Mouse (Mus musculus) midbrain, embryonic 13.5 days (tissue): Measurements from ENCODE around the gene Dysf. TPM values are rescaled to one million over a fixed set of nuclear protein-coding genes. Genes with fewer than 3 reads are reported as not detected.
A peak's percentile ranks its signal among the peaks of the same experiment; 100 is the strongest.
"Not testable (repeated sequence)": the region's sequence is repeated elsewhere in the genome, so short reads cannot be mapped to it uniquely, and the experiment has no call there.

Source experiments
- ATAC-seq: fragments of 200-750 bp; cut with Nextera tagmentation; 2 replicates; pipeline ENCODE4 v1.8.0; 2017; ENCODE audit warnings: mild to moderate bottlenecking, moderate TSS enrichment, moderate library complexity
- H3K27ac ChIP-seq: fragments of 300-500 bp; sonication (generic); 2 replicates; pipeline ENCODE4 v1.5.1; 2015; ENCODE audit warnings: inconsistent platforms, mild to moderate bottlenecking, moderate library complexity
- H3K27me3 ChIP-seq: fragments of 300-500 bp; sonication (generic); 2 replicates; pipeline ENCODE4 v1.6.1; 2015; ENCODE audit warnings: mild to moderate bottlenecking, inconsistent platforms
- H3K36me3 ChIP-seq: fragments of 300-500 bp; sonication (generic); 2 replicates; pipeline ENCODE4 v1.6.1; 2015; ENCODE audit warnings: mild to moderate bottlenecking, inconsistent platforms
- H3K4me1 ChIP-seq: fragments of 300-500 bp; sonication (generic); replicated peaks from 2 replicates; pipeline ENCODE4 v1.6.1; 2015; ENCODE audit warnings: inconsistent platforms
- H3K4me2 ChIP-seq: fragments of 300-500 bp; sonication (generic); replicated peaks from 2 replicates; pipeline ENCODE4 v1.6.1; 2015; ENCODE audit warnings: moderate library complexity, mild to moderate bottlenecking, inconsistent platforms
- H3K4me3 ChIP-seq: fragments of 300-500 bp; sonication (generic); replicated peaks from 2 replicates; pipeline ENCODE4 v1.5.1; 2015; ENCODE audit warnings: mild to moderate bottlenecking, inconsistent platforms
- H3K9ac ChIP-seq: fragments of 300-500 bp; sonication (generic); replicated peaks from 2 replicates; pipeline ENCODE4 v1.6.1; 2015; ENCODE audit warnings: mild to moderate bottlenecking, inconsistent platforms
- H3K9me3 ChIP-seq: fragments of 300-500 bp; sonication (generic); 2 replicates; pipeline ENCODE4 v1.6.1; 2016; ENCODE audit warnings: mild to moderate bottlenecking, inconsistent platforms
- WGBS: fragments of 180-500 bp; shearing (Covaris S2); methylation state at CpG from one replicate; pipeline ENCODE4 v1.1.7; 2015; 5-methylcytosine and 5-hydroxymethylcytosine counted together
- polyA plus RNA-seq: library from polyadenylated mRNA; unstranded; fragments of >200 nt; fragmentation: Nextera tagmentation; extraction: Ambion mirVana; gene quantifications from 2 replicates; pipeline ENCODE4 v1.2.1, GENCODE M21; 2015

Dysf gene
- polyA plus RNA-seq, result 2.0 and 2.6 TPM in 2 replicates

- H3K4me2 ChIP-seq, result peak within 1 kb of the TSS; percentile 87
- peak within 1 kb of the TSS; percentile 48 for H3K4me3 ChIP-seq
- peaks cover 10% of the 10 kb centered on the region for H3K27me3 ChIP-seq
- H3K9ac ChIP-seq, result peak within 1 kb of the TSS; percentile 62
- H3K36me3 ChIP-seq, result no peaks in the 10 kb centered on the region
- peaks cover 29% of the 10 kb centered on the region for H3K4me1 ChIP-seq
- H3K27ac ChIP-seq, result no peak within 1 kb of the TSS
- no peaks in the 10 kb centered on the region for H3K9me3 ChIP-seq
- peak; percentile 53 for ATAC-seq
- under 1% methylated on average over 41 of the region's 41 CpGs for WGBS
These were observed at the start of gene Dysf for GRCm38 (mm10) chr6:84008363-84009171. Dysf (plus strand) TSS chr6:84008590.

- H3K9ac ChIP-seq, result no peak overlapping the region
- peaks cover 60% of the 10 kb centered on the region for H3K36me3 ChIP-seq
- no peak overlapping the region for H3K4me2 ChIP-seq
- WGBS, result 96% methylated on average over 5 of the region's 5 CpGs
- no peak overlapping the region for H3K27ac ChIP-seq
- no peaks in the 10 kb centered on the region for H3K9me3 ChIP-seq
- H3K4me1 ChIP-seq, result no peaks in the 10 kb centered on the region
- no peak for ATAC-seq
- H3K27me3 ChIP-seq, result no peaks in the 10 kb centered on the region
- no peak overlapping the region for H3K4me3 ChIP-seq
These were observed 20.7 kb upstream of the Dysf start for GRCm38 (mm10) chr6:83987642-83988041.

- Histone ChIP-seq H3K27me3 (no peaks in the 10 kb centered on the region), H3K9me3 (no peaks in the 10 kb centered on the region), H3K4me2 (no peak overlapping the region), H3K4me1 (no peaks in the 10 kb centered on the region), H3K4me3 (no peak overlapping the region), H3K36me3 (peaks cover 22% of the 10 kb centered on the region), H3K27ac (no peak overlapping the region), H3K9ac (no peak overlapping the region)
- 70% methylated on average over 1 of the region's 1 CpGs for WGBS
- ATAC-seq, result no peak
These were observed 5.7 kb upstream of the Dysf start for GRCm38 (mm10) chr6:84002716-84003115.

GRCm38 (mm10) chr6:84004295-84004694 lies 4.1 kb upstream of the Dysf start:
- peaks cover 10% of the 10 kb centered on the region for H3K27me3 ChIP-seq
- H3K36me3 ChIP-seq, result peaks cover 6% of the 10 kb centered on the region
- H3K4me2 ChIP-seq, result no peak overlapping the region
- H3K4me3 ChIP-seq, result no peak overlapping the region
- H3K27ac ChIP-seq, result no peak overlapping the region
- WGBS, result 87% methylated on average over 4 of the region's 4 CpGs
- H3K9ac ChIP-seq, result no peak overlapping the region
- H3K4me1 ChIP-seq, result peaks cover 13% of the 10 kb centered on the region
- no peak for ATAC-seq
- H3K9me3 ChIP-seq, result no peaks in the 10 kb centered on the region

GRCm38 (mm10) chr6:84009172-84009872 lies 932 bp downstream of the Dysf start:
- H3K4me1 ChIP-seq, result peaks cover 29% of the 10 kb centered on the region
- no peaks in the 10 kb centered on the region for H3K9me3 ChIP-seq
- peak overlapping the region; percentile 62; the same call in 1 of the 2 replicates for H3K9ac ChIP-seq
- H3K27ac ChIP-seq, result no peak overlapping the region
- WGBS, result 21% methylated on average over 8 of the region's 8 CpGs
- peak overlapping the region; percentile 48 for H3K4me3 ChIP-seq
- no peak; the same call in 1 of the 2 replicates for ATAC-seq
- no peaks in the 10 kb centered on the region for H3K36me3 ChIP-seq
- H3K27me3 ChIP-seq, result peaks cover 10% of the 10 kb centered on the region
- peak overlapping the region; percentile 87 for H3K4me2 ChIP-seq

GRCm38 (mm10) chr6:84009915-84010302 lies 1.5 kb downstream of the Dysf start:
- Histone ChIP-seq H3K27ac (no peak overlapping the region), H3K27me3 (peaks cover 10% of the 10 kb centered on the region), H3K4me3 (no peak overlapping the region), H3K9ac (no peak overlapping the region), H3K4me1 (peaks cover 29% of the 10 kb centered on the region), H3K4me2 (peak overlapping the region; percentile 17; the same call in 1 of the 2 replicates), H3K9me3 (no peaks in the 10 kb centered on the region), H3K36me3 (no peaks in the 10 kb centered on the region)
- peak; percentile 67 for ATAC-seq
- WGBS, result 18% methylated on average over 4 of the region's 4 CpGs

GRCm38 (mm10) chr6:84010303-84011225 lies 2.2 kb downstream of the Dysf start:
- H3K27ac ChIP-seq, result peak overlapping the region; percentile 11; the same call in 1 of the 2 replicates
- peak overlapping the region; percentile 17; the same call in 1 of the 2 replicates for H3K4me2 ChIP-seq
- no peaks in the 10 kb centered on the region for H3K9me3 ChIP-seq
- H3K4me1 ChIP-seq, result peaks cover 29% of the 10 kb centered on the region
- no peak overlapping the region for H3K4me3 ChIP-seq
- WGBS, result 46% methylated on average over 8 of the region's 8 CpGs
- peaks cover 10% of the 10 kb centered on the region for H3K27me3 ChIP-seq
- no peaks in the 10 kb centered on the region for H3K36me3 ChIP-seq
- ATAC-seq, result peak; percentile 57
- H3K9ac ChIP-seq, result no peak overlapping the region

GRCm38 (mm10) chr6:84014961-84015683 lies 6.7 kb downstream of the Dysf start:
- 63% methylated on average over 4 of the region's 4 CpGs for WGBS
- not testable (repeated sequence) for ATAC-seq

GRCm38 (mm10) chr6:84016851-84017250 lies 8.5 kb downstream of the Dysf start:
- no peak for ATAC-seq
- H3K36me3 ChIP-seq, result no peaks in the 10 kb centered on the region
- H3K4me3 ChIP-seq, result no peak overlapping the region
- 92% methylated on average over 7 of the region's 7 CpGs for WGBS
- H3K4me1 ChIP-seq, result peaks cover 9% of the 10 kb centered on the region
- H3K27me3 ChIP-seq, result peaks cover 24% of the 10 kb centered on the region
- no peak overlapping the region for H3K27ac ChIP-seq
- no peaks in the 10 kb centered on the region for H3K9me3 ChIP-seq
- no peak overlapping the region for H3K9ac ChIP-seq
- no peak overlapping the region for H3K4me2 ChIP-seq

More at GRCm38 (mm10) chr6:84014961-84015683, 6.7 kb downstream of the Dysf start:
- H3K4me2 ChIP-seq, H3K4me3 ChIP-seq, H3K27ac ChIP-seq, H3K36me3 ChIP-seq, H3K9me3 ChIP-seq, H3K9ac ChIP-seq: not testable (repeated sequence)
- H3K27me3 ChIP-seq, result peaks cover 22% of the 10 kb centered on the region
- peaks cover 16% of the 10 kb centered on the region for H3K4me1 ChIP-seq

GRCm38 (mm10) chr6:84017392-84017791 lies 9.0 kb downstream of the Dysf start:
- H3K4me2 ChIP-seq, result no peak overlapping the region
- peaks cover 9% of the 10 kb centered on the region for H3K4me1 ChIP-seq
- 66% methylated on average over 3 of the region's 3 CpGs for WGBS
- no peak overlapping the region for H3K9ac ChIP-seq
- H3K27me3 ChIP-seq, result peaks cover 24% of the 10 kb centered on the region
- ATAC-seq, result no peak
- H3K4me3 ChIP-seq, result no peak overlapping the region
- H3K9me3 ChIP-seq, result no peaks in the 10 kb centered on the region
- no peak overlapping the region for H3K27ac ChIP-seq
- H3K36me3 ChIP-seq, result no peaks in the 10 kb centered on the region
